Mouse (Mus musculus) urinary bladder, postnatal 4 days (tissue): Measurements from ENCODE around the gene Stim2.

Experiments
- DNase-seq, 2 experiments: peaks; one replicate each; pipeline ENCODE4 v3.0.0; 2021 to 2022; ENCODE audit warnings: low spot score in 2 of 2

Gene Stim2

GRCm38 (mm10) chr5:54116538-54116937, 118.2 kb downstream of the Stim2 start:
- no peak for DNase-seq

- no peak for DNase-seq
These were observed 120.3 kb downstream of the Stim2 start for GRCm38 (mm10) chr5:54118410-54119212.

GRCm38 (mm10) chr5:54148091-54148795, 149.9 kb downstream of the Stim2 start:
- DNase-seq, result no peak

GRCm38 (mm10) chr5:54154503-54155226, 156.4 kb downstream of the Stim2 start:
- DNase-seq, result no peak

- DNase-seq, result no peak
These were observed 157.0 kb downstream of the Stim2 start for GRCm38 (mm10) chr5:54155227-54155776.

GRCm38 (mm10) chr5:54155916-54156315, 157.6 kb downstream of the Stim2 start:
- DNase-seq, result no peak

- no peak for DNase-seq
These were observed 158.7 kb downstream of the Stim2 start for GRCm38 (mm10) chr5:54156944-54157527.

GRCm38 (mm10) chr5:54158230-54158629, 159.9 kb downstream of the Stim2 start:
- DNase-seq, result no peak

GRCm38 (mm10) chr5:54159156-54159793, 161.0 kb downstream of the Stim2 start:
- DNase-seq, result no peak

- no peak for DNase-seq
These were observed 162.3 kb downstream of the Stim2 start for GRCm38 (mm10) chr5:54160561-54160960.

- DNase-seq, result no peak
These were observed 165.6 kb downstream of the Stim2 start for GRCm38 (mm10) chr5:54163890-54164289.
